Mouse (Mus musculus): ENCODE measurements around the gene Aloxe3. TPM values are rescaled to one million over a fixed set of nuclear protein-coding genes. Genes with fewer than 3 reads are reported as not detected.

Aloxe3 gene
- total and polyA plus RNA-seq, 2 experiments, result 0.09 TPM; not detected in 1

GRCm38 (mm10) chr11:69147546-69147945 is 21.9 kb downstream of the Aloxe3 start:
- no peak for TF ChIP-seq CTCF (IDR thresholded peaks at IDR 0.05; ENCODE audit: low read depth, low read length)
- TF ChIP-seq POLR2A (IDR thresholded peaks at IDR 0.05; ENCODE audit: extremely low read depth, insufficient read depth, low read length), result no peak
- Histone ChIP-seq H3K27me3 (ENCODE audit: control insufficient read depth, insufficient read depth, low read length) (0 out of 2 replicates have a peak, but pooled peaks cover 2% of the 10 kb centered on the region), H3K36me3 (ENCODE audit: control insufficient read depth, insufficient read depth, low read length) (no peaks in the 10 kb centered on the region), H3K27ac (replicated peaks; ENCODE audit: insufficient read depth, low read depth, low read length) (no peak overlapping the region), H3K4me3 (ENCODE audit: insufficient read depth, low read depth, low read length) (no peak overlapping the region), H3K79me2 (ENCODE audit: control insufficient read depth, insufficient read depth, low read length) (no peaks in the 10 kb centered on the region), H3K4me1 (ENCODE audit: control insufficient read depth, insufficient read depth, low read length) (no peaks in the 10 kb centered on the region), H3K9ac (ENCODE audit: low read depth, low read length) (no peak overlapping the region)
- 79% methylated on average over 7 of the region's 7 CpGs for WGBS
- no peak for DNase-seq (ENCODE audit: extremely low read depth, low read depth, low spot score)

DNA sequence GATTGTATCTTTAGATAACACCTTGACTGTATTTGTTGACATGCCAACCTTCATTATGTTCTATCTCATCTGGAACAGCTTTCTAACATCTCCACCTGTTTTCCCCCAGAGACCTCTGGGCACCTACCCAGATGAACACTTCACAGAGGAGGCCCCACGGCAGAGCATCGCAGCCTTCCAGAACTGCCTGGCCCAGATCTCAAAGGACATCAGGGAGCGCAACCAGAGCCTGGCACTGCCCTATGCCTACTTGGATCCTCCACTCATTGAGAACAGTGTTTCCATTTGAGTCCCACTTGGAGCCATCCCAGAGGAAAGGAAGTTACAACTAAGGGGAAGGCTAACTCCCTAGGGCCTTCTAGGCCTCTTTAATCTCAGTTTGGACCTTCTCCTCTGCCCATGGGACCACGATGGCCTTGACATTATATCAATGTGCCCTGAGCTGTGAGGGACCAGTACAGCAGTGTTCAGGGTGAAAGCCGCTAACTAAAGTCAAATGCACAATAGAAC is 22.8 kb downstream of the Aloxe3 start:
- Histone ChIP-seq H3K27ac (replicated peaks; ENCODE audit: insufficient read depth, low read depth, low read length) (no peak overlapping the region), H3K9ac (ENCODE audit: low read depth, low read length) (no peak overlapping the region), H3K79me2 (ENCODE audit: control insufficient read depth, insufficient read depth, low read length) (no peaks in the 10 kb centered on the region), H3K4me1 (ENCODE audit: control insufficient read depth, insufficient read depth, low read length) (no peaks in the 10 kb centered on the region), H3K36me3 (ENCODE audit: control insufficient read depth, insufficient read depth, low read length) (no peaks in the 10 kb centered on the region), H3K27me3 (ENCODE audit: control insufficient read depth, insufficient read depth, low read length) (0 out of 2 replicates have a peak, but pooled peaks cover under 1% of the 10 kb centered on the region), H3K4me3 (ENCODE audit: insufficient read depth, low read depth, low read length) (no peak overlapping the region)
- 89% methylated on average over 5 of the region's 5 CpGs for WGBS
- no peak for DNase-seq (ENCODE audit: extremely low read depth, low read depth, low spot score)
- TF ChIP-seq POLR2A (IDR thresholded peaks at IDR 0.05; ENCODE audit: extremely low read depth, insufficient read depth, low read length) (no peak), CTCF (IDR thresholded peaks at IDR 0.05; ENCODE audit: low read depth, low read length) (no peak)

DNA sequence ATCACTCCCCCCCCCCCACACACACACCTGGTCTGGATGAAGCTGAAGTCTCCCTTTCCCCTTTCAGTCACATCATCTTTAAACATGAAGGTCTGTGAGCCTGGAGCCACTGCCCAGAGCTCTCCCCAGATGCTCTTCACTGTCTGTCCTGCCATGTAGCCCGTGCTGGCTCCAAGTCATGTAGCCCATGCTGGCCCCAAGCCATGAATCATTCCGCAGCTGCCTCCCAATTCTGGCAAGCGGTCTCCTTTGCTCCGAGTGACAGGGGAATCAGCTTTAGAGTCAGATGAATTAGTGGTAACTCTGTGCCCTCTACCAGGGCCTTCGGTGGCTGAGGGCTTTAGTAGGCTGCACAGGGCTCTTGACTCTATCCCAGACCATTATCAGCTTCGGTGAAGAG is 24.0 kb downstream of the Aloxe3 start:
- TF ChIP-seq POLR2A (IDR thresholded peaks at IDR 0.05; ENCODE audit: extremely low read depth, insufficient read depth, low read length) (no peak), CTCF (IDR thresholded peaks at IDR 0.05; ENCODE audit: low read depth, low read length) (no peak)
- no peaks in the 10 kb centered on the region for H3K4me1 ChIP-seq (ENCODE audit: control insufficient read depth, insufficient read depth, low read length)
- H3K36me3 ChIP-seq (ENCODE audit: control insufficient read depth, insufficient read depth, low read length), result no peaks in the 10 kb centered on the region
- no peak overlapping the region for H3K4me3 ChIP-seq (ENCODE audit: insufficient read depth, low read depth, low read length)
- H3K27ac ChIP-seq (replicated peaks; ENCODE audit: insufficient read depth, low read depth, low read length), result no peak overlapping the region
- 82% methylated on average over 6 of the region's 6 CpGs for WGBS
- DNase-seq (ENCODE audit: extremely low read depth, low read depth, low spot score), result no peak
- no peaks in the 10 kb centered on the region for H3K79me2 ChIP-seq (ENCODE audit: control insufficient read depth, insufficient read depth, low read length)
- no peak overlapping the region for H3K9ac ChIP-seq (ENCODE audit: low read depth, low read length)
- no peaks in the 10 kb centered on the region for H3K27me3 ChIP-seq (ENCODE audit: control insufficient read depth, insufficient read depth, low read length)

DNA sequence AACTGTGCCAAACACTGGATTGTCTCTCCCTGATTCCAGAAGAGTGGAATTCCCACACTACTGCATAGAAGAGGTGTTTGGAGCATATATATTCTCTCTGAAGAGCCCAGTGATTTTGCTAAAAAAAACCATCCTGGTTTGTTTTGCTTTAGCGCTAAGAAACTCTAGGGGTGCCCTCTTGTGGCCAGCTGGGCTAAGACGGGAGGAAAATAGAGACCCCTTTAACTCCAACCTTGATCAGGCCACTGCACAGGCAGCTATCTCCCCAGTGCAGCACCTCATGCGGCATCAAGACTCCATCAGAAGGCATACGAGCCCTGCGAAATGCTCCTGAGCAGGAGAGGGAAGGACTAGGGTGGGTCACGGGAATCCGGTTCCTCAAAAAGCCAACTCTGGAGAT is 24.7 kb downstream of the Aloxe3 start:
- DNase-seq (ENCODE audit: extremely low read depth, low read depth, low spot score), result peak; percentile 25
- 9% methylated on average over 7 of the region's 7 CpGs for WGBS
- no peaks in the 10 kb centered on the region for H3K27me3 ChIP-seq (ENCODE audit: control insufficient read depth, insufficient read depth, low read length)
- no peaks in the 10 kb centered on the region for H3K36me3 ChIP-seq (ENCODE audit: control insufficient read depth, insufficient read depth, low read length)
- no peaks in the 10 kb centered on the region for H3K79me2 ChIP-seq (ENCODE audit: control insufficient read depth, insufficient read depth, low read length)
- no peaks in the 10 kb centered on the region for H3K4me1 ChIP-seq (ENCODE audit: control insufficient read depth, insufficient read depth, low read length)
- no peak overlapping the region for H3K9ac ChIP-seq (ENCODE audit: low read depth, low read length)
- H3K4me3 ChIP-seq (ENCODE audit: insufficient read depth, low read depth, low read length), result no peak overlapping the region
- no peak overlapping the region for H3K27ac ChIP-seq (replicated peaks; ENCODE audit: insufficient read depth, low read depth, low read length)
- TF ChIP-seq POLR2A (IDR thresholded peaks at IDR 0.05; ENCODE audit: extremely low read depth, insufficient read depth, low read length), result no peak
- TF ChIP-seq CTCF (IDR thresholded peaks at IDR 0.05; ENCODE audit: low read depth, low read length), result peak; percentile 55

- Histone ChIP-seq H3K79me2 (ENCODE audit: control insufficient read depth, insufficient read depth, low read length) (no peaks in the 10 kb centered on the region), H3K36me3 (ENCODE audit: control insufficient read depth, insufficient read depth, low read length) (no peaks in the 10 kb centered on the region), H3K4me3 (ENCODE audit: insufficient read depth, low read depth, low read length) (no peak overlapping the region), H3K4me1 (ENCODE audit: control insufficient read depth, insufficient read depth, low read length) (no peaks in the 10 kb centered on the region), H3K9ac (ENCODE audit: low read depth, low read length) (no peak overlapping the region), H3K27me3 (ENCODE audit: control insufficient read depth, insufficient read depth, low read length) (no peaks in the 10 kb centered on the region), H3K27ac (replicated peaks; ENCODE audit: insufficient read depth, low read depth, low read length) (no peak overlapping the region)
- 71% methylated on average over 6 of the region's 6 CpGs for WGBS
- DNase-seq (ENCODE audit: extremely low read depth, low read depth, low spot score), result no peak
- TF ChIP-seq POLR2A (IDR thresholded peaks at IDR 0.05; ENCODE audit: extremely low read depth, insufficient read depth, low read length) (no peak), CTCF (IDR thresholded peaks at IDR 0.05; ENCODE audit: low read depth, low read length) (no peak)
Measured at GRCm38 (mm10) chr11:69151004-69151403, 25.3 kb downstream of the Aloxe3 start.

DNA sequence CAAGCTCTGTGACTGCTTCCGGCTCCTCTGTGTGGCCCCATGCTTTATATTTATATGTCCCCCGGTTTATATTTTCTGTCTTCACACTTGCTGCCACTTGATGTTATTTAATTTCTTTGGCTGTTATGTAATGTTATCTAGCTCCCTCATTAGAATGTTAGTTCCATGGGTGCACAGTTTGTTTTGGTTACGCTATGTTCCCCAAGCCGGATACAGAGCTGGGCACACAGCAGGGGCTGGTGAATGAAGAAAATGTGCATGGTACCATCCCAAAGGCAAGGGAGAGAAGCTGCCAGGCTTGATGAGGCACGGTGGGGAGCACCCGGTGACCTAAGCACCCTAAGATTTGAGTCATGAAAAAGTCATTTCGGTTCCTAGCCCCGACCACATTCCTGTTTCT is 28.1 kb downstream of the Aloxe3 start:
- Histone ChIP-seq H3K27ac (replicated peaks; ENCODE audit: insufficient read depth, low read depth, low read length) (no peak overlapping the region), H3K4me3 (ENCODE audit: insufficient read depth, low read depth, low read length) (no peak overlapping the region), H3K4me1 (ENCODE audit: control insufficient read depth, insufficient read depth, low read length) (no peaks in the 10 kb centered on the region), H3K36me3 (ENCODE audit: control insufficient read depth, insufficient read depth, low read length) (no peaks in the 10 kb centered on the region), H3K79me2 (ENCODE audit: control insufficient read depth, insufficient read depth, low read length) (no peaks in the 10 kb centered on the region), H3K9ac (ENCODE audit: low read depth, low read length) (no peak overlapping the region), H3K27me3 (ENCODE audit: control insufficient read depth, insufficient read depth, low read length) (peaks cover 3% of the 10 kb centered on the region; the same call in 1 of the 2 replicates)
- TF ChIP-seq CTCF (IDR thresholded peaks at IDR 0.05; ENCODE audit: low read depth, low read length), result no peak
- no peak for TF ChIP-seq POLR2A (IDR thresholded peaks at IDR 0.05; ENCODE audit: extremely low read depth, insufficient read depth, low read length)
- 74% methylated on average over 8 of the region's 8 CpGs for WGBS
- no peak for DNase-seq (ENCODE audit: extremely low read depth, low read depth, low spot score)

All from liver, adult 2 months (tissue).